Mouse (Mus musculus) lung, adult 2 months (tissue): Measurements from ENCODE around the gene Tns3.

Source experiments
- CTCF ChIP-seq: fragments of 200-500 bp; IDR thresholded peaks from 2 replicates; pipeline ENCODE4 v1.5.1; 2011; ENCODE audit warnings: mild to moderate bottlenecking, low read length, control low read depth; ENCODE audit not compliant: insufficient read depth
- POLR2A ChIP-seq: fragments of 200-500 bp; IDR thresholded peaks from 2 replicates; pipeline ENCODE4 v1.6.1; 2011; ENCODE audit warnings: low read depth, mild to moderate bottlenecking, control low read depth, low read length, borderline replicate concordance; ENCODE audit errors: extremely low read depth

DNA sequence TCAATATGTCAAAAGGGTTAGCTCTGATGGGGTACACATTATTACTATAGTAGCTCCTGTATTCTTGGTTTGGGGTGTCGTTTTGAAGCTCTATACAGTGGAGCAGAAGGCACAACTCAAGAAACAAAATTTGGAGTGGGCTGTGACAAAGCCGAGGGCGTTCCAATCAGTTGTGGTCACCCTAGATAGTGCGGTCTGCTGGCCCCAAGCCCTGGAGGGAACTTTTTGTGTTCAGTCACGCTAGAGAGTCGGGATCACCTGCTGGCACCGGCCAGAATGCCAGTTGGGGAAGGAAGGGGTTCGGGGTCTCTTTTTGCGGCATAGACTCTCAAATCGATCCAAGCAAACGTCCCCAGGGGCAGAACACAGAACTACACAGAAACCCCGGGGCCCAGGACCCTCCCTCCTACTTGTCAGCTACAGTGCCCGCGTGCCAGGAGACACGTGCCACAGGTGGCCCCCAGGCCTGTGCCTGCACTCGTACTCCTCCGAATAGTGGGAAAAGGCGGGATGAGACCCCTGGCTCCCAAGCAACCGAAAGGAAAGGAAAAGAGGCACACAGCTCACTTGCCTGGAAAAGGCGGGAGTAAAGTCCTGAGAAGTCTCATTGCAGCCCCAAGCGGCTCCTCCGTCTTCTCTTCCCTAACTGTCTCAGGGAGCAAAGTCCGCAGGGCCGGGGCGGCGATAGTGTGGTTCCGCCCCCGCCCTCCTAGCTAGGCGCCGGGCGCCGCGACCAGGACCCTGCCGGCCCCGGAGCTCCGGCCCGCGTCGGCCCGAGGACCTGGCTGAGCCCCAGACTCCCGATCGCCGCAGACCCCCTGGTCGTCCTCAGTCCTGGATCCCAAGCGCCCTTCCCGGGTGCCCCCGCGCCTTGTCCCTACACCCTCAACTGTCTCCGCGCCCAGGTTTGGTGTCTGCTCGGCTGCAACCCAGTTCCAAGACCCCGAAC is 617 bp downstream of the Tns3 start:
- no peak for TF ChIP-seq CTCF
- no peak for TF ChIP-seq POLR2A
